Mouse (Mus musculus) left cerebral cortex, postnatal 10 days (tissue): ENCODE data around the gene Wwox. TPM values are rescaled to one million over a fixed set of nuclear protein-coding genes. Genes with fewer than 3 reads are reported as not detected.

Experiments
- DNase-seq, 2 experiments: peaks; one replicate each; pipeline ENCODE4 v3.0.0; 2021 to 2022; ENCODE audit warnings: low spot score in 2 of 2, mixed read lengths in 1 of 2; ENCODE audit errors: extremely low spot score in 1 of 2
- intact Hi-C: fragments of 180-260 bp; cut with DNase I; formaldehyde crosslinking; loops from one replicate; pipeline ENCODE4 v1.15.1; 2025
- total RNA-seq, 2 experiments: library from RNA; stranded (reverse); gene quantifications; 2 replicates each; pipeline ENCODE4 v1.2.3; 2021

Wwox gene
- total RNA-seq, 2 experiments from 2014 or later: 12.5 to 13.4 TPM

- intact Hi-C loops: no loop called here
- no peak for DNase-seq
Measured at GRCm38 (mm10) chr8:114850014-114850870, 410.8 kb downstream of the Wwox start.

- DNase-seq: no peak
- intact Hi-C loops: no loop called here
Measured at GRCm38 (mm10) chr8:114853765-114854164, 414.3 kb downstream of the Wwox start.

GRCm38 (mm10) chr8:114855833-114856232 lies 416.4 kb downstream of the Wwox start:
- intact Hi-C loops: no loop called here
- no peak for DNase-seq

GRCm38 (mm10) chr8:114865911-114866310 lies 426.5 kb downstream of the Wwox start:
- intact Hi-C loops: no loop called here
- no peak for DNase-seq

- no peak for DNase-seq
- intact Hi-C loops: no loop called here
Measured at GRCm38 (mm10) chr8:114869321-114869720, 429.9 kb downstream of the Wwox start.

- intact Hi-C loops: no loop called here
- no peak for DNase-seq
Measured at GRCm38 (mm10) chr8:114870410-114870809, 431.0 kb downstream of the Wwox start.

- intact Hi-C loops: no loop called here
- no peak for DNase-seq
Measured at GRCm38 (mm10) chr8:114872491-114872890, 433.0 kb downstream of the Wwox start.

- no peak for DNase-seq
- intact Hi-C loops: no loop called here
Measured at GRCm38 (mm10) chr8:114875161-114875560, 435.7 kb downstream of the Wwox start.

GRCm38 (mm10) chr8:114876161-114876611 lies 436.7 kb downstream of the Wwox start:
- intact Hi-C loops: no loop called here

GRCm38 (mm10) chr8:114876696-114877206 lies 437.3 kb downstream of the Wwox start:
- DNase-seq: no peak
- intact Hi-C loops: no loop called here

More at GRCm38 (mm10) chr8:114876161-114876611, 436.7 kb downstream of the Wwox start:
- DNase-seq: no peak

- no peak for DNase-seq
- intact Hi-C loops: no loop called here
Measured at GRCm38 (mm10) chr8:114877234-114877633, 437.8 kb downstream of the Wwox start.

- no peak for DNase-seq
Measured at GRCm38 (mm10) chr8:114878449-114879276, 439.2 kb downstream of the Wwox start.

GRCm38 (mm10) chr8:114879277-114879568 lies 439.8 kb downstream of the Wwox start:
- intact Hi-C loops: no loop called here
- DNase-seq: no peak

More at GRCm38 (mm10) chr8:114878449-114879276, 439.2 kb downstream of the Wwox start:
- intact Hi-C loops: no loop called here

GRCm38 (mm10) chr8:114879678-114880077 lies 440.2 kb downstream of the Wwox start:
- DNase-seq: no peak
- intact Hi-C loops: no loop called here

- no peak for DNase-seq
- intact Hi-C loops: no loop called here
Measured at GRCm38 (mm10) chr8:114880475-114881135, 441.1 kb downstream of the Wwox start.

GRCm38 (mm10) chr8:114881891-114882401 lies 442.5 kb downstream of the Wwox start:
- intact Hi-C loops: no loop called here
- no peak for DNase-seq

GRCm38 (mm10) chr8:114882504-114882903 lies 443.0 kb downstream of the Wwox start:
- no peak for DNase-seq
- intact Hi-C loops: no loop called here

GRCm38 (mm10) chr8:114882936-114883606 lies 443.6 kb downstream of the Wwox start:
- no peak for DNase-seq
- intact Hi-C loops: no loop called here
